Mouse (Mus musculus) liver, embryonic 16.5 days (tissue): ENCODE measurements around the gene Smim24. TPM values are rescaled to one million over a fixed set of nuclear protein-coding genes. Genes with fewer than 3 reads are reported as not detected.

ENCODE experiments used
- ATAC-seq: fragments of 200-750 bp; cut with Nextera tagmentation; 2 replicates; pipeline ENCODE4 v1.8.0; 2017; ENCODE audit warnings: low read depth, mild to moderate bottlenecking, moderate number of reproducible peaks, moderate library complexity
- H3K27ac ChIP-seq: fragments of 300-500 bp; sonication (generic); 2 replicates; pipeline ENCODE4 v1.5.1; 2014; ENCODE audit warnings: mild to moderate bottlenecking, low read length
- H3K27me3 ChIP-seq: fragments of 300-500 bp; sonication (generic); 2 replicates; pipeline ENCODE4 v1.6.1; 2014; ENCODE audit warnings: low read depth, low read length, mixed read lengths; ENCODE audit not compliant: control insufficient read depth, insufficient read depth
- H3K36me3 ChIP-seq: fragments of 300-500 bp; sonication (generic); 2 replicates; pipeline ENCODE4 v1.6.1; 2014; ENCODE audit warnings: mild to moderate bottlenecking; ENCODE audit not compliant: control insufficient read depth, insufficient read depth
- H3K4me1 ChIP-seq: fragments of 300-500 bp; sonication (generic); 2 replicates; pipeline ENCODE4 v1.6.1; 2014; ENCODE audit warnings: low read depth, low read length, mixed read lengths; ENCODE audit not compliant: control insufficient read depth
- H3K4me2 ChIP-seq: fragments of 300-500 bp; sonication (generic); 2 replicates; pipeline ENCODE4 v1.6.1; 2014; ENCODE audit warnings: low read depth, low read length, mixed read lengths
- H3K4me3 ChIP-seq: fragments of 300-500 bp; sonication (generic); 2 replicates; pipeline ENCODE4 v1.5.1; 2014; ENCODE audit warnings: low read depth, mild to moderate bottlenecking, low read length
- H3K9ac ChIP-seq: fragments of 300-500 bp; sonication (generic); 2 replicates; pipeline ENCODE4 v1.6.1; 2014; ENCODE audit warnings: low read depth, low read length
- H3K9me3 ChIP-seq: fragments of 300-500 bp; sonication (generic); replicated peaks from 2 replicates; pipeline ENCODE4 v1.6.1; 2016; ENCODE audit warnings: low read length; ENCODE audit not compliant: control insufficient read depth
- WGBS: fragments of 180-500 bp; shearing (Covaris S2); extraction: QIAGEN DNeasy Blood & Tissue Kit; methylation state at CpG from one replicate; pipeline ENCODE4 v1.1.7; 2014; ENCODE audit not compliant: insufficient replicate concordance; 5-methylcytosine and 5-hydroxymethylcytosine counted together
- polyA plus RNA-seq: library from polyadenylated mRNA; unstranded; fragments of >200 nt; fragmentation: Nextera tagmentation; extraction: Ambion mirVana; gene quantifications from 2 replicates; pipeline ENCODE4 v1.2.1, GENCODE M21; 2015

Smim24 gene
- 1.7 and 4.1 TPM in 2 replicates for polyA plus RNA-seq

- H3K27me3 ChIP-seq = no peaks in the 10 kb centered on the region
- peaks cover 7% of the 10 kb centered on the region for H3K36me3 ChIP-seq
- H3K4me2 ChIP-seq = peak within 1 kb of the TSS; percentile 46
- 44% methylated on average over 14 of the region's 14 CpGs for WGBS
- ATAC-seq = no peak
- peak within 1 kb of the TSS; percentile 16 for H3K4me3 ChIP-seq
- no peaks in the 10 kb centered on the region for H3K9me3 ChIP-seq
- no peak within 1 kb of the TSS for H3K27ac ChIP-seq
- peak within 1 kb of the TSS; percentile 6; the same call in 1 of the 2 replicates for H3K9ac ChIP-seq
- peaks cover 29% of the 10 kb centered on the region for H3K4me1 ChIP-seq
These were observed at the start of gene Smim24 for GRCm38 (mm10) chr10:81392781-81393185. TSS of gene Smim24 (plus strand) at chr10:81393051.

DNA sequence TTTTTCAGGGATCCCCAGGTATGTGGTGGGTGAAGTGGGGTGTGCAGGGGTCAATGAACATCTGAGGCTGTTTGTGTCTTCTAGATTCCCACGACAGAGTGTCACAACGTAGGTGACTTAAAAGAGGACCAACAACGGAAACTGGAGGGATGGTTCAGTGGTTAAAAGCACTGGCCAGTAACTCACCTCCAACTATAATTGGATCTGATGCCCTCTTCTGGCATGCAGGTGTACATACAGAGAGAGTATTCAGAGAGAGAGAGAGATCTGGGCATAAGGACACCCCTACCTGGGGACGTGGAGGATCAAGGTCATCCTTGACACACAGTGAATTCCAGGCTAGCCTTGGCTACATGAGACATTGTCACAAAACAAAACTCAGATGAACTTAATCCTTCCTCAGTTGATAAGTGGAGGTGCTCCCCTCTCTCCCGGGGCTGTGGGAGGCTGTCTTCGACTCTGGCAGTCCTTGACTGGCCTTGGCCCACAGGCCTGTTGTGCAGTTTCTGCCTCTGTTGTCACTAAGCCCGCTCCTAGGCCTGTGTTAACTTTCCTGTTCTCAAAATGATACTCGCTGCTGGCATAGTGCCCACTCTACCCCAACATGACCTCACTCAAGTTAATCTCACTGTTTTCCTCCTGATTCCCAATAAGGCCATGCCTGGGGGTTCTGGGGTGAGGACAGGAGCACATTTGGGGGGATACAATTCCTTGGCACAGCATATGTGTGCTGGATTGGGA, 48.3 kb upstream of the Smim24 start:
- 34% methylated on average over 8 of the region's 8 CpGs for WGBS
- peaks cover 47% of the 10 kb centered on the region for H3K27me3 ChIP-seq

DNA sequence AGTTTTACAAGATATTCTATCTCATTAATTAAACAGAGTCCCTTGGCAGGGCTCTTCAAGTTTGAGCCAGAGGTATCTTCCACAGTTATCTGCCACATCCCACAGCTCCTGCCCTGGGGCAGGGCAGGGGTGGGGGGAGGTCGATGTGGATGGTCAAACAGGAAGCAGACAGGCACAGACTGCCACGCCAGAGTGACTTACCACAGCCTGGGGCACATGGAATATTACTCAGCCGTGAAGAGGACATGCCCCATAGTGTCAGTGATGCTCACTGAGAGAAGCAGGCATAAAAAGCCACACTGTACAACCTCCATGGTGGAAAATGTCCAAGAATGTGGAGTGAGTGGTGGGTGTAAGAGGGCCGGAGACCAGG, 47.7 kb upstream of the Smim24 start:
- ATAC-seq = no peak
- Histone ChIP-seq H3K4me1 (peaks cover 53% of the 10 kb centered on the region), H3K27ac (no peak overlapping the region), H3K9me3 (no peaks in the 10 kb centered on the region), H3K4me2 (no peak overlapping the region), H3K4me3 (no peak overlapping the region), H3K9ac (no peak overlapping the region), H3K36me3 (peaks cover 2% of the 10 kb centered on the region; the same call in 1 of the 2 replicates), H3K27me3 (peaks cover 47% of the 10 kb centered on the region)
- 60% methylated on average over 4 of the region's 4 CpGs for WGBS

More for the DNA sequence above, 48.3 kb upstream of the Smim24 start:
- Histone ChIP-seq H3K36me3 (peaks cover 2% of the 10 kb centered on the region; the same call in 1 of the 2 replicates), H3K4me2 (no peak overlapping the region), H3K9me3 (no peaks in the 10 kb centered on the region), H3K9ac (no peak overlapping the region), H3K4me1 (peaks cover 50% of the 10 kb centered on the region), H3K27ac (no peak overlapping the region), H3K4me3 (no peak overlapping the region)
- no peak for ATAC-seq

- peak; percentile 4 for ATAC-seq
- Histone ChIP-seq H3K4me2 (peak overlapping the region; percentile 77), H3K27ac (no peak overlapping the region), H3K9me3 (no peaks in the 10 kb centered on the region), H3K4me3 (peak overlapping the region; percentile 49), H3K27me3 (peaks cover 43% of the 10 kb centered on the region), H3K9ac (peak overlapping the region; percentile 41), H3K4me1 (peaks cover 47% of the 10 kb centered on the region), H3K36me3 (peaks cover 2% of the 10 kb centered on the region; the same call in 1 of the 2 replicates)
- 13% methylated on average over 55 of the region's 55 CpGs for WGBS
These were observed 46.3 kb upstream of the Smim24 start for GRCm38 (mm10) chr10:81346453-81347067.

DNA sequence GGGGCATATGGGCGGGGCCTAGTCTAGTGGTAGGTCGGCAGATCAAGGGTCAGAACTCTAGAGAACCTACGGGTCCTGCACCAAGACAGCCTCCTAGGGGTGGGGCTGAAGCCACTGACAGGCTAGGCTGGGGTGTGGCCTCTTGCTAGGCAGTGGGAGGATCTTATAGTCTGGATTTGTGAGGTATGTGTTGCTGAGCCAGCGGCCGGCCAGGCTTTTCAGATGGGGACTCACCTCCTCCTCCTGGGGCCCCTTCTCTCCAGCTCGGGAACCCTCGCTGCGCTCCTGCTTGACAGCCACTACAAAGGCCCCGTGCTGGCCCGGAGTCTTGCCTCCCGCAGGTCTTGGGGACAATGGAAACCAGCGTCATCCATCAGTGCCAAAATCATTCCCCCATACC, 43.7 kb upstream of the Smim24 start:
- peak overlapping the region; percentile 95 for H3K9ac ChIP-seq
- H3K36me3 ChIP-seq = peaks cover 2% of the 10 kb centered on the region; the same call in 1 of the 2 replicates
- peak overlapping the region; percentile 91 for H3K27ac ChIP-seq
- ATAC-seq = peak; percentile 32
- no peaks in the 10 kb centered on the region for H3K9me3 ChIP-seq
- 4% methylated on average over 12 of the region's 12 CpGs for WGBS
- H3K4me2 ChIP-seq = peak overlapping the region; percentile 96
- peaks cover 54% of the 10 kb centered on the region for H3K4me1 ChIP-seq
- H3K27me3 ChIP-seq = peaks cover 18% of the 10 kb centered on the region
- peak overlapping the region; percentile 87 for H3K4me3 ChIP-seq

DNA sequence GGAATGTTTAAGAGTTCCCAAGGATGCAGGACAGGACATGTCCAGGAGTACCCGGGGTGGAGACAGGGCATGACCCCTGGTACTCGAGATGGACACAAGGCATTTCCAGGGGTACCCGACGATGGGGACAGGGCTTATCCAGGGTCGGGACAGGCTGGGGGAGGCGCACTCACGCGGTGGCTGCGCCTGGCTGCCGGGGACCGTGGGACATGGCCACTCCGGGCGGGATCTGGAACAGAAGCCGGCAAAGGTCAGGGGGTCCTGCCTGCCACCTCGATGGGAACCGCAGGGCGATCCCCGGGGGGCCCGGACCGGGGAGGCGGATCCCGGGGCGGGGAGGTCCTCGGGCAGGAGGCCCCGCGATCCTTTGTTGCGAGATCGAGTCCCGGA, 42.9 kb upstream of the Smim24 start:
- ATAC-seq = no peak
- H3K4me3 ChIP-seq = peak overlapping the region; percentile 87

DNA sequence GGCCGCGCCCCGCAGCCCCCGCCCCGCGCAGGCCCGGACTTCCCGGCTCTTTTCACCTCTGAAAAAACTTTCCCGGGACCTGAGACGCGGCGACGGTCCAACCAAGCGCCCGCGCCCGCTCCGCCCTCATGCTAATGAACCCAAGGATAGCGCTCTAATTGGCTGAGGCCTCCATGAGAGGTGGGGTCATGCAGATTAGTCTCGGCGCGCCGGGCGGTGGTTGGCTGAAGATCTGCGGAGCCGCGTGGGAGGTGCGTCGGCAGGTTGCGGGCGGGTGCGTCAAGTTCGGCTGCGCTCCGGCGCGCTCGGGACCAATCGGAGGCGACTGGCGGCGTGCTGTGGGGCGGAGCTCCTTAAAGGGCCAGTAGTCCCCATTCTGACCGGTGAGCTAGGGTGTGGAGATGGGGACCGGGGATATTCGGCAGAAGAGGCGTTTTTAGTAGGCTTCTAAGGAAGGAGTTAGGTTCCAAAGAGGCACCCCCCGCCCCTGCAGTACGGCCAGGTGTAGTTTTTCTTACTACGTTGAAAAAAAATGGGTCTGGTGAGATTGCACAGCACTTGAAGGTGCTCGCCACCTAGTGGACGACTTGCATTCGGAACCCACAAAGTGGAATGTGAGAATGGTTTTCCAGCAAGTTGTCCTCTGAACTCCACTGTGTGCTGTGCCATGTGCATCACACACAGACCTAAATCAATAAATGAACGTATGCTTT, 42.3 kb upstream of the Smim24 start, which contains the start of gene Hmg20b:
Hmg20b (minus strand) TSS at position 130 of the 713 bp plus-strand sequence.
- Histone ChIP-seq H3K27ac (peak within 1 kb of the TSS; percentile 91), H3K36me3 (peaks cover 2% of the 10 kb centered on the region; the same call in 1 of the 2 replicates), H3K9ac (peak within 1 kb of the TSS; percentile 95), H3K4me3 (peak within 1 kb of the TSS; percentile 87), H3K4me1 (peaks cover 58% of the 10 kb centered on the region), H3K9me3 (no peaks in the 10 kb centered on the region), H3K27me3 (peaks cover 5% of the 10 kb centered on the region), H3K4me2 (peak within 1 kb of the TSS; percentile 96)
- ATAC-seq = peak; percentile 93
- under 1% methylated on average over 54 of the region's 54 CpGs for WGBS

More for the DNA sequence above, 42.9 kb upstream of the Smim24 start:
- peaks cover 2% of the 10 kb centered on the region; the same call in 1 of the 2 replicates for H3K36me3 ChIP-seq
- peaks cover 10% of the 10 kb centered on the region for H3K27me3 ChIP-seq
- 1% methylated on average over 27 of the region's 29 CpGs for WGBS
- H3K9me3 ChIP-seq = no peaks in the 10 kb centered on the region
- H3K9ac ChIP-seq = peak overlapping the region; percentile 95
- H3K4me2 ChIP-seq = peak overlapping the region; percentile 96
- peaks cover 55% of the 10 kb centered on the region for H3K4me1 ChIP-seq
- peak overlapping the region; percentile 91 for H3K27ac ChIP-seq

DNA sequence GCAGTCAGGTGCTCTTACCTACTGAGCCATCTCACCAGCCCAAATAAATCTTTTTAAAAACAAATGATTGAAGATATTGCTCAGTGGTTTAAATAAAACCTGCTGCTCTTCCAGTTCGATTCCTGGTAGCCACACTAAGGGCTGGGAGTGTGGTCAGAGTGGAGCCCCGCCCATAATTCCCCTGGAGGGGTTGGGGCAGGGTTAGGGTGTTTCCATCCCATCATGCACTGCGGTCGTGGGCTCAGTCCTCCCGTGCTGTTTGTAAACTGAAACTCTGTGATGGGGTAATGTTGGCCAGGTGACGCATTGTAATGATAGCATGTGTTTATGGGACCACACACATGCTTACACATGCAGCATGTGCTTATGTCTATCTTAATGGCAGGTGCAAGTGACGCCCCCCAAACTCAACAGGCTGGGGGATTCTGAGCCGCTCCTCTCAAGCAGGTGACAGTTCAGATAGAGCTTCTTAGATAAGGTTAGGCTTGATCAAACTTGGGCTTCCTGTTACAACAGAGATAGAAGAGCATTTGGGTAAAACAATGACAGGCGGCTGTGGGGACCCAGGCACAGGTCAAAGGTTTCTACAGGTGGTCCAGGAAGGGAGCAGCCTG, 41.1 kb upstream of the Smim24 start:
- Histone ChIP-seq H3K36me3 (peaks cover 2% of the 10 kb centered on the region; the same call in 1 of the 2 replicates), H3K4me3 (peak overlapping the region; percentile 55)
- ATAC-seq = no peak

More for the DNA sequence above, 41.1 kb upstream of the Smim24 start:
- Histone ChIP-seq H3K4me2 (peak overlapping the region; percentile 78), H3K9me3 (no peaks in the 10 kb centered on the region), H3K9ac (peak overlapping the region; percentile 65), H3K27ac (peak overlapping the region; percentile 91), H3K27me3 (no peaks in the 10 kb centered on the region), H3K4me1 (peaks cover 60% of the 10 kb centered on the region)
- 5% methylated on average over 9 of the region's 9 CpGs for WGBS
